ENCODE assay signal across 20 mouse cellular contexts in the genomic region with DNA sequence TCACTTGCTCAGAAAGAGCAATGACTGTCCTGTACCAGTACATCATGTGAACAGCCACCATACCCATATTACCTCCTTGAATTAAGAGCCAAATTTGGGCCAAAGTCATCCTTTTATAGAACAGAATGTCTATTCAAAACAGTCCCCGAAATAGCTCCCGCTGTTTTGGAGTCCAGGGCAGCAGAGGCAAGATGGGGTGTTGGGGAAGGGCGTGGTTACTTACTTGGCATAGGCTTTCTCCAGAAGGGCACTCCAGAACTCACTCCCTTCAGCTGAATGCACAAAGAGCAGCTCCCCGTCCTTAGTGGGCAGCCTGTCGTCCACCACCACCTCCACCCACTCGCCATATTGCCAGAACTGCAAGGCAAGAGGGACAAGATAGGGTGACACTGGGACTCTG. TPM values are rescaled to one million over a fixed set of nuclear protein-coding genes. Genes with fewer than 3 reads are reported as not detected.
DNase-seq lines count a peak whose midpoint lies in the region; ATAC-seq and TF ChIP-seq lines count a peak whose summit lies in the region.
"Had no signal": no experiment of that assay in that cellular context is flagged by ENCODE, and none has a peak within 500 bp of the region (broad histone marks: within the 10 kb centered on the region; RNA-seq: fewer than 3 reads in every experiment).

No protein-coding gene starts in this region.

- peak overlapping the region; percentile 44; the same call in 1 of the 2 replicates for H3K27ac ChIP-seq in left cerebral cortex, adult 2 months
- H3K27ac ChIP-seq: embryonic facial prominence, embryonic 12.5 days; forebrain, embryonic 15.5 days; heart, embryonic 15.5 days; hindbrain, embryonic 13.5 days had no signal

- no peak overlapping the region for H3K4me3 ChIP-seq in left cerebral cortex, adult 2 months
- H3K4me3 ChIP-seq: embryonic facial prominence, embryonic 12.5 days; forebrain, embryonic 15.5 days; heart, embryonic 15.5 days; hindbrain, embryonic 13.5 days had no signal

- no peak for DNase-seq in frontal cortex, postnatal 14 days (ENCODE audit: low spot score in 2 of 2)
- DNase-seq in left cerebral cortex, adult 2 months (ENCODE audit: extremely low spot score in 1 of 2, low spot score in 2 of 2) = no peak
- no peak for DNase-seq in left cerebral cortex, postnatal 10 days (ENCODE audit: extremely low spot score in 1 of 2, low spot score in 2 of 2)
- DNase-seq in right cerebral cortex, adult 18-20 months = peak; percentile 18
- DNase-seq in right cerebral cortex, adult 2 months (ENCODE audit: low spot score in 2 of 2) = no peak
- DNase-seq in liver = no peak
- DNase-seq: adrenal gland, adult 8-10 months; adrenal gland, postnatal 36 days; B cell, adult 2 months; cerebellum, adult 11-12 months; cerebellum, adult 9-10 months; cerebellum, postnatal 25 days; gastrocnemius, postnatal 36 days; heart, postnatal 14 days had no signal

- no peak for TF ChIP-seq CTCF in left cerebral cortex, adult 2 months (IDR thresholded peaks at IDR 0.05)

- ATAC-seq in frontal cortex, adult (ENCODE audit: low TSS enrichment) = peak; percentile 41
- ATAC-seq: CD4-positive, CD25-positive, alpha-beta regulatory T cell, adult 4 months; forebrain, embryonic 15.5 days had no signal

- intact Hi-C loops in left cerebral cortex, adult 2 months (cut with DNase I) = loop anchor here (2.0 kb wide), 1 partner anchor 25 kb away; a partner anchor contains a TSS
- intact Hi-C loops in left cerebral cortex, postnatal 10 days (cut with DNase I) = loop anchor here (2.0 kb wide), 1 partner anchor 25 kb away; a partner anchor contains a TSS

RNA-seq across cellular contexts. Expression of a gene that starts 25.6 kb away (rescaled TPM):
- total RNA-seq in left cerebral cortex, adult 2 months (2021) = 10 to 100 TPM; 61.2 to 63.7 TPM
- total RNA-seq in left cerebral cortex, postnatal 10 days (2021) = 10 to 100 TPM; 59.9 to 64.6 TPM
